Mouse (Mus musculus) testis, adult 2 months (tissue): Measurements from ENCODE around the gene Ccdc32.

Experiments used
- CTCF ChIP-seq: fragments of 200-500 bp; IDR thresholded peaks from 2 replicates; pipeline ENCODE4 v1.5.1; 2012; ENCODE audit warnings: low read depth, mild to moderate bottlenecking, inconsistent platforms, low read length, moderate library complexity; ENCODE audit not compliant: control insufficient read depth, insufficient read depth, insufficient replicate concordance
- POLR2A ChIP-seq: fragments of 200-500 bp; IDR thresholded peaks from 2 replicates; pipeline ENCODE4 v1.6.1; 2012; ENCODE audit warnings: low read depth, mild to moderate bottlenecking, inconsistent platforms, low read length, moderate library complexity; ENCODE audit not compliant: control insufficient read depth

DNA sequence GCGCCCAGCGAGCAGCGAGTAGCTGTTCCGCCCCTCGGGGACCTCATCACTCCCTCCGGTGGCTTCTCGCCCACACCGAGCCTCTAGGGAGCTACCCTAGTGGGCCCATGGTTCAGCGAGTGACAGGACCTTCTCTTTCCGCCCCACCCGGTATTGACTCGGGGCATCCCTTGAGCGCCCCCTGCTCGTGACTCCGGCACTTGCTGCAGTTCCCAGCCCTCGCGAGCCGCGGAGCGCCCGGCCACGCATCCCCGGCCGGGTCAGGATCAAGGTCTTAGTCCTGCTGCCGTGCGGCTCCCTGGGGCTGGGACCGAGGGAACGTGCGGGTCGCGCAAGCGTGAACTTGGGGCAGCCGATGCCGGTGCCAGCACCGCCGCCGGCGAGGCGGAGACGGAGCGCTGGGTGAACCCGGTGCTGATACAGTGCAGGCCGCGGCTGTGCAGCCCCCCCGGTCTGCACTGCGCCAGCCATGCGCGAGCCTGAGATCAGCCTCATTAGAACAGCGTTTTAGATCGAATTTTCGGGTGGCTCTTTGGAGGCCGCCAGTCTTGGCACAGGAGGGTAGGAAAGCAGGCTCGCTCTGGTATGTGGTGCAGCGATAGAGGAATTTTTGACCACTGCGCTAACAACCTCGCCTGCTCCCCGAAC is 52.8 kb downstream of the Ccdc32 start:
- TF ChIP-seq CTCF (peak; percentile 46; the same call in 1 of the 2 replicates), POLR2A (no peak)
